Mouse (Mus musculus) myocyte (in vitro differentiated cells): ENCODE results near the gene Cilp2. TPM values are rescaled to one million over a fixed set of nuclear protein-coding genes. Genes with fewer than 3 reads are reported as not detected.

ENCODE experiments used
- H3K27me3 ChIP-seq: one replicate; pipeline ENCODE4 v1.6.1; 2011; ENCODE audit not compliant: control insufficient read depth, insufficient read depth, insufficient read length
- H3K36me3 ChIP-seq: one replicate; pipeline ENCODE4 v1.6.1; 2011; ENCODE audit not compliant: control insufficient read depth, insufficient read depth
- H3K4me2 ChIP-seq: one replicate; pipeline ENCODE4 v1.6.1; 2011; ENCODE audit warnings: low read depth, control low read depth
- H3K4me3 ChIP-seq: one replicate; pipeline ENCODE4 v1.5.1; 2011; ENCODE audit warnings: mild to moderate bottlenecking, control low read depth, moderate library complexity
- H3K79me2 ChIP-seq: one replicate; pipeline ENCODE4 v1.6.1; 2011; ENCODE audit not compliant: control insufficient read depth, insufficient read depth
- H3ac ChIP-seq: one replicate; pipeline ENCODE4 v1.6.1; 2011; ENCODE audit not compliant: control insufficient read depth, insufficient read length
- CEBPB ChIP-seq: IDR thresholded peaks from 2 replicates; pipeline ENCODE4 v1.6.1; 2011; ENCODE audit warnings: mild to moderate bottlenecking, moderate library complexity; ENCODE audit not compliant: poor library complexity, insufficient read depth, severe bottlenecking
- E2F4 ChIP-seq: IDR thresholded peaks from one replicate; pipeline ENCODE4 v1.6.1; 2011; ENCODE audit warnings: mild to moderate bottlenecking, control low read depth, moderate library complexity; ENCODE audit not compliant: insufficient read depth
- MAX ChIP-seq: IDR thresholded peaks from one replicate; pipeline ENCODE4 v1.6.1; 2011; ENCODE audit warnings: low read depth, mild to moderate bottlenecking, control low read depth
- MYOD1 ChIP-seq, 3 experiments: IDR thresholded peaks; one replicate each; pipeline ENCODE4 v1.6.1; 2011; ENCODE audit warnings: control low read depth in 2 of 3, low read depth in 2 of 3, mild to moderate bottlenecking in 2 of 3, moderate library complexity in 1 of 3; ENCODE audit not compliant: insufficient read length in 2 of 3, control insufficient read depth in 1 of 3
- MYOG ChIP-seq, 3 experiments: IDR thresholded peaks; one replicate each; pipeline ENCODE4 v1.6.1; 2011; ENCODE audit warnings: control low read depth in 2 of 3, low read depth in 2 of 3, mild to moderate bottlenecking in 2 of 3; ENCODE audit not compliant: insufficient read length in 2 of 3, control insufficient read depth in 1 of 3, insufficient read depth in 1 of 3
- POLR2A ChIP-seq: IDR thresholded peaks from one replicate; pipeline ENCODE4 v1.6.1; 2011; ENCODE audit warnings: low read depth, mild to moderate bottlenecking, control low read depth, moderate library complexity; ENCODE audit not compliant: insufficient read length
- POLR2AphosphoS2 ChIP-seq: IDR thresholded peaks from one replicate; pipeline ENCODE4 v1.6.1; 2011; ENCODE audit warnings: low read depth, control low read depth; ENCODE audit not compliant: insufficient read length
- REST ChIP-seq: IDR thresholded peaks from one replicate; pipeline ENCODE4 v1.6.1; 2011; ENCODE audit warnings: mild to moderate bottlenecking, control low read depth, moderate library complexity; ENCODE audit not compliant: insufficient read depth, insufficient read length
- SRF ChIP-seq: IDR thresholded peaks from one replicate; pipeline ENCODE4 v1.6.1; 2011; ENCODE audit warnings: low read depth; ENCODE audit not compliant: control insufficient read depth, insufficient read length
- TCF12 ChIP-seq: IDR thresholded peaks from one replicate; pipeline ENCODE4 v1.6.1; 2011; ENCODE audit warnings: mild to moderate bottlenecking, control low read depth; ENCODE audit not compliant: poor library complexity, insufficient read depth, severe bottlenecking
- TCF3 ChIP-seq: IDR thresholded peaks from one replicate; pipeline ENCODE4 v1.6.1; 2011; ENCODE audit warnings: low read depth, control low read depth; ENCODE audit not compliant: insufficient read length
- USF1 ChIP-seq: IDR thresholded peaks from one replicate; pipeline ENCODE4 v1.6.1; 2011; ENCODE audit warnings: low read depth, mild to moderate bottlenecking, control low read depth, moderate library complexity
- polyA plus RNA-seq: library from polyadenylated mRNA; unstranded; fragments of >200 nt; fragmentation: generic; extraction: Trizol; gene quantifications from one replicate; pipeline ENCODE4 v1.2.1, GENCODE M21; 2012; ENCODE audit warnings: missing spikeins

Cilp2 gene
- 0.20 TPM for polyA plus RNA-seq

- no peak within 1 kb of the TSS for H3K4me3 ChIP-seq
- TF ChIP-seq REST: no peak
- no peak for TF ChIP-seq MYOD1 (IDR thresholded peaks at IDR 0.05; ENCODE audit: control insufficient read depth in 1 of 3, insufficient read length in 2 of 3, low read depth in 2 of 3)
- TF ChIP-seq TCF12: no peak
- TF ChIP-seq POLR2AphosphoS2: peak; percentile 45
- TF ChIP-seq TCF3: no peak
- H3K36me3 ChIP-seq: no peaks in the 10 kb centered on the region
- peak within 1 kb of the TSS; percentile 30 for H3K4me2 ChIP-seq
- H3K27me3 ChIP-seq: peaks cover 5% of the 10 kb centered on the region
- no peak within 1 kb of the TSS for H3ac ChIP-seq
- H3K79me2 ChIP-seq: no peaks in the 10 kb centered on the region
Observed at GRCm38 (mm10) chr8:69887289-69888243, at the start of gene Cilp2. Gene Cilp2 (minus strand): TSS chr8:69887687.

- Histone ChIP-seq H3K4me2 (peak overlapping the region; percentile 51), H3K79me2 (peaks cover 77% of the 10 kb centered on the region), H3K4me3 (no peak overlapping the region), H3K27me3 (no peaks in the 10 kb centered on the region), H3ac (no peak overlapping the region), H3K36me3 (no peaks in the 10 kb centered on the region)
- peak; percentile 80 to 89 (median 83) for TF ChIP-seq MYOD1 (IDR thresholded peaks at IDR 0.05; ENCODE audit: control insufficient read depth in 1 of 3, insufficient read length in 2 of 3, low read depth in 2 of 3)
- no peak for TF ChIP-seq REST
- no peak for TF ChIP-seq TCF3
- TF ChIP-seq MYOG (IDR thresholded peaks at IDR 0.05; ENCODE audit: control insufficient read depth in 1 of 3, insufficient read depth in 1 of 3, insufficient read length in 2 of 3, low read depth in 2 of 3): peak in 2 of 3 experiments; percentile 53 to 82
- TF ChIP-seq USF1: peak; percentile 86
- no peak for TF ChIP-seq SRF
- TF ChIP-seq POLR2A: no peak
- no peak for TF ChIP-seq E2F4
- TF ChIP-seq CEBPB: no peak
- TF ChIP-seq TCF12: peak; percentile 37
- TF ChIP-seq MAX: no peak
- no peak for TF ChIP-seq POLR2AphosphoS2
Observed at GRCm38 (mm10) chr8:69936050-69936794, 48.7 kb upstream of the Cilp2 start.

DNA sequence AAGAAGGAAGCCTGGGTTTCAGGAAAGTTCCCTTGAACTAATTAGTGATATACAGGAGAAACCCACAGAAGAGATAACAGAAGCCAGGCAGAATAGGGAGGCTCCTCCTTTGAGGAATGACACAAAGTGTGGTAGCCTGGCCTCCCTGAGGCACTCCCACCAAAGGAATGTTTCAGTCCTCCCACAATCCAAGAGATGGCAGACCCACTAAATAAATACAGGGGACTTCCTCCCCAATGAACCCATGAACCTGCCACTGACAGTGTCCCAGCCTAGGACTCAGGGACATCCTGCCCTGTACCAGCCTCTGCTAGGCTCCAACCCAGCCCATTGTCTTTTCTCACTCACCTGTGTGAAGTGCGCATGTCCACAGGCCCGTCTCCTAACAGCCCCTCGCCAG is 47.9 kb upstream of the Cilp2 start:
- Histone ChIP-seq H3K36me3 (no peaks in the 10 kb centered on the region), H3K27me3 (no peaks in the 10 kb centered on the region), H3K4me2 (peak overlapping the region; percentile 50), H3K79me2 (peaks cover 77% of the 10 kb centered on the region), H3K4me3 (no peak overlapping the region), H3ac (no peak overlapping the region)
- no peak for TF ChIP-seq CEBPB
- TF ChIP-seq MYOG (IDR thresholded peaks at IDR 0.05; ENCODE audit: control insufficient read depth in 1 of 3, insufficient read depth in 1 of 3, insufficient read length in 2 of 3, low read depth in 2 of 3): peak in 1 of 3 experiments; percentile 19

- H3ac ChIP-seq: no peak overlapping the region
- H3K36me3 ChIP-seq: no peaks in the 10 kb centered on the region
- H3K27me3 ChIP-seq: no peaks in the 10 kb centered on the region
- H3K79me2 ChIP-seq: peaks cover 80% of the 10 kb centered on the region
- peak overlapping the region; percentile 50 for H3K4me2 ChIP-seq
- H3K4me3 ChIP-seq: no peak overlapping the region
- no peak for TF ChIP-seq POLR2A
- no peak for TF ChIP-seq TCF3
- no peak for TF ChIP-seq TCF12
- TF ChIP-seq MYOG (IDR thresholded peaks at IDR 0.05; ENCODE audit: control insufficient read depth in 1 of 3, insufficient read depth in 1 of 3, insufficient read length in 2 of 3, low read depth in 2 of 3): no peak
- TF ChIP-seq SRF: no peak
- no peak for TF ChIP-seq MAX
- TF ChIP-seq REST: no peak
- TF ChIP-seq POLR2AphosphoS2: no peak
- TF ChIP-seq MYOD1 (IDR thresholded peaks at IDR 0.05; ENCODE audit: control insufficient read depth in 1 of 3, insufficient read length in 2 of 3, low read depth in 2 of 3): no peak
- no peak for TF ChIP-seq CEBPB
- TF ChIP-seq USF1: no peak
Observed at GRCm38 (mm10) chr8:69934582-69934981, 47.1 kb upstream of the Cilp2 start.

GRCm38 (mm10) chr8:69933811-69934210 is 46.3 kb upstream of the Cilp2 start:
- Histone ChIP-seq H3ac (no peak overlapping the region), H3K4me2 (peak overlapping the region; percentile 50), H3K36me3 (no peaks in the 10 kb centered on the region), H3K27me3 (no peaks in the 10 kb centered on the region), H3K79me2 (peaks cover 82% of the 10 kb centered on the region), H3K4me3 (no peak overlapping the region)
- no peak for TF ChIP-seq REST
- no peak for TF ChIP-seq USF1
- no peak for TF ChIP-seq CEBPB
- no peak for TF ChIP-seq TCF3
- no peak for TF ChIP-seq POLR2A
- no peak for TF ChIP-seq MYOG (IDR thresholded peaks at IDR 0.05; ENCODE audit: control insufficient read depth in 1 of 3, insufficient read depth in 1 of 3, insufficient read length in 2 of 3, low read depth in 2 of 3)
- TF ChIP-seq E2F4: no peak
- TF ChIP-seq MYOD1 (IDR thresholded peaks at IDR 0.05; ENCODE audit: control insufficient read depth in 1 of 3, insufficient read length in 2 of 3, low read depth in 2 of 3): no peak
